Mouse (Mus musculus) E14TG2a.4 (cell line): ENCODE data around the gene Wnt11.

Experiments used
- CTCF ChIP-seq: conservative IDR thresholded peaks from 2 replicates; pipeline ENCODE4 v1.5.1; 2014; ENCODE audit warnings: low read length
- NANOG ChIP-seq: IDR thresholded peaks from 2 replicates; pipeline ENCODE4 v1.6.1; 2014; ENCODE audit warnings: borderline replicate concordance, low read length, mixed read lengths

- no peak for TF ChIP-seq CTCF
- TF ChIP-seq NANOG, result no peak
Observed at GRCm38 (mm10) chr7:98871882-98872281, 37.0 kb downstream of the Wnt11 start.
